Mouse (Mus musculus) ovary, adult 2 months (tissue): ENCODE results near the gene Olfr675. TPM values are rescaled to one million over a fixed set of nuclear protein-coding genes. Genes with fewer than 3 reads are reported as not detected.

Experiments used
- polyA plus RNA-seq: library from polyadenylated mRNA; depleted of rRNA; stranded (reverse); fragments of >200 nt; gene quantifications from 2 replicates; pipeline ENCODE4 v1.2.3, GENCODE M21; 2012; rRNA removed

The Olfr675 gene
- not detected in 2 replicates for polyA plus RNA-seq

GRCm38 (mm10) chr7:105028360-105028759 is at the start of gene Olfr675:
Gene Olfr675 (minus strand): TSS chr7:105028460.

GRCm38 (mm10) chr7:105064175-105064574 is 35.9 kb upstream of the Olfr675 start, which contains the start of gene Olfr678:
Gene Olfr678 (plus strand): TSS chr7:105064475.

GRCm38 (mm10) chr7:105032398-105032797 is 4.1 kb upstream of the Olfr675 start, which contains the start of gene Olfr676:
Gene Olfr676 (plus strand): TSS chr7:105032698.

DNA sequence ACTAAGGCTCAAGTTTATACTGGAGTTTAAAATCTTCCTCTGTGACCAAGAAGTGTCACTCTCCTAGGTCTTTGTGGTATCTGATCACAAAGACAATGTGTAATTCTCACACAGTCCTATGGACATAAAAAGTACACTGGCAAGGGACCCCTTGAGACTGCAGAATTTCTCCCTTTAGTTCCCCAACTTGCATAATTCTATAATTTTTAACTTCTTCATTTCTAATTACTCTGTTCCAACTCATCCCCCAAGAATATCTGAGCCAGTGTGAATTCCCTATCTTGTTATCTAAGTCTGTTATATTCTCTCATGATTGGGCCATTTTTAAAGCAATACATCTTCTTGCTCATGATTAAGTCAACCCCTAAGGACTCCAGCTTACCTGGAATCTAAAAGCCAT is 26.3 kb downstream of the Olfr675 start, which contains the start of gene Olfr672:
TSS of gene Olfr672 (minus strand) at position 101 of the 400 bp plus-strand sequence.

DNA sequence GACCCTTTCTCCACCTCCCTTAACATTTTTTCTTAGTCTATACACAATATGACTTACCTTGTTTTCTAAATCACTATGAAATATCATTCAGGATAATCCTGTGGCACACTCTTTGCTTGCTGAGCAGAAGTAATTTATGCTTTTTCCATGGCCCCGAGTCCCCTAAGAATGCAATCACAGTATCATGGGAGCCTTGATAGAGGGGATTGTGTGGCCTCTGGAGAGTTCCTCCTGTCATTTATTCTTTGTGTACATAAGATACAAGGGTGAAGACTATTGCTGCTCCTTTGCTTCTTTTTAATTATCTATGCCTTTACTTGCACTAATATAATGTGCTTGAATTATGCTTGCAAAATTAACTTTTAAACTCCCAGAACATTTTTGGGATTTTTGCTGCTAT is 49.2 kb downstream of the Olfr675 start, which contains the start of gene Olfr671:
TSS of gene Olfr671 (minus strand) at position 101 of the 400 bp plus-strand sequence.

Other genes starting within 250 kb of the Olfr675 start
- not detected in 2 replicates for gene Usp17lb, start 185.9 kb downstream of the Olfr675 start, polyA plus RNA-seq
- gene Usp17la, start 171.5 kb downstream of the Olfr675 start, polyA plus RNA-seq: not detected in 2 replicates
- gene Olfr665, start 150.4 kb downstream of the Olfr675 start, polyA plus RNA-seq: not detected in 2 replicates
- not detected in 2 replicates for gene Olfr666, start 132.5 kb downstream of the Olfr675 start, polyA plus RNA-seq
- not detected in 2 replicates for gene Olfr667, start 107.0 kb downstream of the Olfr675 start, polyA plus RNA-seq
- not detected in 2 replicates for gene Olfr668, start 100.4 kb downstream of the Olfr675 start, polyA plus RNA-seq
- gene Olfr669, start 94.2 kb downstream of the Olfr675 start, polyA plus RNA-seq: not detected in 2 replicates
- gene Olfr670, start 65.8 kb downstream of the Olfr675 start, polyA plus RNA-seq: not detected in 2 replicates
- not detected in 2 replicates for gene Olfr671, start 49.3 kb downstream of the Olfr675 start, polyA plus RNA-seq
- not detected in 2 replicates for gene Olfr672, start 26.4 kb downstream of the Olfr675 start, polyA plus RNA-seq
- not detected in 2 replicates for gene Olfr676, start 4.2 kb upstream of the Olfr675 start, polyA plus RNA-seq
- gene Olfr677, start 22.9 kb upstream of the Olfr675 start, polyA plus RNA-seq: not detected in 2 replicates
- gene Olfr678, start 36.0 kb upstream of the Olfr675 start, polyA plus RNA-seq: not detected in 2 replicates
- not detected in 2 replicates for gene Olfr679, start 52.7 kb upstream of the Olfr675 start, polyA plus RNA-seq
- gene Olfr680-ps1, start 64.4 kb upstream of the Olfr675 start, polyA plus RNA-seq: not detected in 2 replicates
- not detected in 2 replicates for gene Olfr681, start 88.4 kb upstream of the Olfr675 start, polyA plus RNA-seq
- not detected in 2 replicates for gene Olfr683, start 118.6 kb upstream of the Olfr675 start, polyA plus RNA-seq
- gene Olfr684, start 135.2 kb upstream of the Olfr675 start, polyA plus RNA-seq: not detected in 2 replicates
- gene Olfr685, start 157.6 kb upstream of the Olfr675 start, polyA plus RNA-seq: not detected in 2 replicates
- gene Olfr686, start 179.0 kb upstream of the Olfr675 start, polyA plus RNA-seq: not detected in 2 replicates